Mouse (Mus musculus) heart, postnatal 25 days (tissue): ENCODE measurements around the gene Rsc1a1. TPM values are rescaled to one million over a fixed set of nuclear protein-coding genes. Genes with fewer than 3 reads are reported as not detected.

ENCODE experiments used
- DNase-seq: peaks from one replicate; pipeline ENCODE4 v3.0.0; 2022; ENCODE audit warnings: low spot score
- intact Hi-C: fragments of 180-260 bp; cut with DNase I; formaldehyde crosslinking; loops from one replicate; pipeline ENCODE4 v1.15.1; 2025
- total RNA-seq, 2 experiments: library from RNA; stranded (reverse); gene quantifications; 2 replicates each; pipeline ENCODE4 v1.2.3; 2021

The Rsc1a1 gene
- total RNA-seq, 2 experiments from 2014 or later: not detected

DNA sequence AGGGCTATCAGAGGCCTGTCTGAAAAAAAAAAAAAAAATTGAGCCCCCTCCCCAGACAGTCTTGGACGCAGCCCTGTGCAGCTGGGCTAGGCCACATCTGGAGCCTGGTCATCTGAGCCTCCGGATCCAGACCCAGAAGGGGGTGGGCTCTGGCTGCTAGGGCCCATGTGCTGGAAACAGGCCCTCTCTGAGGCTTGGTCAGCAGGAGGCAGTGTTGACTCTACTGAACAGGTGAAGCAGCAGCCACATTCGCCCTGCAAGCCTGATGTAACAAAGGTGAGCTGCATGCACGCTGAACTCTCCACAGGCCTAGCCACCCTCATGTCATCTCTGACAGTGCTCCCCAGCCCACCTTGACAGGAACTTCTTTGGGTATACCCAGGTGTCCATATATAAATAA, 25.7 kb downstream of the Rsc1a1 start:
- intact Hi-C loops: loop anchor here (5.0 kb wide), 1 partner anchor 133 kb away; the partner anchor contains the start of genes Casp9 and Dnajc16

DNA sequence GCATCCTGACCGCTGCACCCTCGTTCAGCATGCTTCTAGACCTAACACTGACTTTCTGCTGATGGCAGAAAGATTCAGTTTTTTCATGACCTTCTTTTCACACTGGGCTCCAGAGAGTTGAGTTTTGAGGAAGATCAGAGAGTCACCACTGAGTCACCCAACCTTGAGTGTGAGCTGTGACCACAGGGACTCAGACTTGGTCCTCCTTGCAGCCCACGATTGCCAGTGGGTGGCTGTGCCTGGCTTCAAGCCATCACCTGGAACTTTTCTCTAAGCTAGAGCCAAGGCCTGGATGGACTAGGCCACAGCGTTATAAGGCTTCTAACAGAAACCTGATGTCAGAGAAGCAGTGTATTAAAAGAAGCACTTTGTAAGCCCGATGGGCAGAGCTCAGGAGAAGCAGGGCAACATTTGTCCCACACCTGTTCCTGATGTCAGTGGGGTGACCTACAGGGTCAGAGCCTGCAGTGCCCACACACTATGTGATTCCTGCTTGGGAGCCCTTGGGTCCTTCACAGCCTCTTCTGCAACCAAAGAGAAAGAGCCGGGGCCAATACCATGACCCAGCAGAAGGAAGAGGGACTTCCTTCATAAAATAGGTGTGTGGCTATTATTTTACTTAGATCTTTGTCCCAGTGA, 26.4 kb downstream of the Rsc1a1 start:
- intact Hi-C loops: no loop called here
- DNase-seq: no peak

More for the DNA sequence above, 25.7 kb downstream of the Rsc1a1 start:
- no peak for DNase-seq

DNA sequence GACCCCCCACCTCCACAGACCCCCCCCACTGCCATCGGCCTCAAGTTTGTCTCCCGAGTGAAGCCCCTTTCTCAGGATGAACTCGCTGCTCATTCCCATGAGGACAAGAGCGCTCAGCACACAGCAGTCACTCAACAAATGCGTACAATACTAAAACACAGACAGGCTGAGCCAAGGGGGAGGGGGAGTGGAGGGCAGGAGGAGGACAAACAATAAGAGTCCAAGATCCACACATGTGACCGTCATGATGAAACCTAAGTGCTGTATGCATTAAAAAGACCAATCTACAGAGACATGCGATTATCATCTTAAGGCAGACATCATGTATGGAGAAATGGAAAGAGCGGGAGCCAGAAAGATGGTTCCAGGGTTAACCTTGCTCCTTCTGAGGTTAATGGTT, 28.5 kb downstream of the Rsc1a1 start:
- intact Hi-C loops: no loop called here
- no peak for DNase-seq

DNA sequence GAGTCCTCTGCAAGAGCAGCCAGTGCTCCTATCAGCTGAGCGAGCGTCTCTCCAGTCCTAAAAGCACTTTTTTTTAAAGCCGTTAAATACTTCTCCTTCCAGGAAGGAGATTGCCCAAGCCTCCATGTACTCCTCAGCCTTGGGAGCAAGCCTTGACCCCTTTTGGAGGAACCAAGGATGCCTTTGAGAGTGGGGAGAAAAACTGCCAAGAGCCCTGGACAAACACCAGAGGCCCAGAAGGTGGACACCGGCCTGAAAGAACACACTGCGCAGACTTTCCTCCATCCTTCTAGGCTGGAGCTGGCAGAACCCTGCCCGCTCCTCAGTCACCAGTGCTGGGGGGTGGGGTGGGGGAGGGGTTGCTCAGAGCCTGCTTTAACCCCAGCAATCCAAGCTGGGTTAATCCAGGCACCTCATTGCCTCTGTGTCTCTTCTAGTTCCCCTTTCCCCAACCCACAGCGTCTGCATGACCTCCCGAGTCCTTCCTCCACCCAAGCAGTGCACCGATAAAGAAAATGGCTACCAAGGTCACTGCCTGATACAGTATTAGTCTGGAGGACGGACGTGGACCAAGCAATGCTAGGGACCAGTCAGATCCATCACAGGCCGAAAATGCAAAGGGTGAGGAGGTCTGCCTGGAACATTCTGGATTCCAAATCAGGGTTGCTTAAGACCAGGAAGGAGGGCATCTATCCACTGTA, 29.3 kb downstream of the Rsc1a1 start:
- intact Hi-C loops: no loop called here
- peak; percentile 33 for DNase-seq

DNA sequence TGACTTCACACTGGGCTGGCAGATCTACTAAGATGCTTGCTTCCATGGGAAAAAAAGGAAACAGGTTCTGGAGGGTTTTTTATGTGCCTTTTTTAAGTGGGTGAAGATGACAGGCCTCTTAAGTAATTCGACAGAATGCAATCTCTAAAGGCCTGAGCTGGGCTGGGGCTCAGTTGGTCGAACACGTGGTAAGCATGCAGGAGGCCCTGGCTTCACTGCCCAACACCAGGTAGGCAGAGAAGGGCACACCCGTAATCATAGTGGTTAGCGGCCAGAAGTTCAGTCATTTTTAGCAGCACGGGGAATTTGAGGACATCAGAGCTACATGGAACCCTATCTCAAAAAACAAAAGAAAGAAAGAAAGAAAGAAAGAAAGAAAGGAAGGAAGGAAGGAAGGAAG, 30.9 kb downstream of the Rsc1a1 start:
- no peak for DNase-seq
- intact Hi-C loops: no loop called here

DNA sequence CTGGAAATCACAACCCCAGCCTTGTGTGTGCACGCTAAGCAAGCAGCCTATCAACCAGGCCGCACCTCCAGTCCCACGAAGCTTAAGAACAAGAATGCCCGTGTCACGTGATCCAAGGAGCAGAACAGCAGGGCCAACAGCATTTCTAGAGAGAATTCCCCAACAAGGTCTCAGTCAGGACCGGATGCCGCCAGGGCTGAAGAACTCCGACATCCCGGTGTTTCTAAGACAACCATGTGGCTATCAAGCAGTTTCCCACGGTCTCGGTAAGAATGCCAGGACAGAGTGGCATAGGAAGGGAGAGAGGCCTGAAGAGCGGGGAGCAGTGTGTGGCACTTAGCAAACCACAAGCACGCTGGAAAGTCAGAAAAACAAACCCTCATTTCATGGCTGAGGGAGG, 31.6 kb downstream of the Rsc1a1 start:
- DNase-seq: no peak

DNA sequence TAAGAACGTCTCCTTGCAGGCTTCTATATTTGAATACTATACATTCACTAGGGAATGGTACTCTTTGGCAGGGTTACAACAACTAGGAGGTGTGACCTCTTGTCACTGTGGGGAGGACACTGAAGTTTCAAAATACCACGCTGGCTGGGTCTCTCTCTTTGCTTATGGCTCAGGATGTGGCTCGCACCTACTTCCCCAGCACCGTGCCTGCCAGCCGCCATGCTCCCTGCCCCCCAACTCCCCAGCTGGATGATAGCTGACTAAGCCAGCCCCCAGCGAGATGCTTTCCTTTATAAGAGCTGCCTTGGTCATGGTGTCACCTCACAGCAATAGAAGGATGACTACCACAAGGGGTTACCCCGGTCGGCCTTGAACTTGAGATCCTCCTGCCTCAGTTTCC, 32.4 kb downstream of the Rsc1a1 start:
- no peak for DNase-seq
- intact Hi-C loops: no loop called here

More for the DNA sequence above, 31.6 kb downstream of the Rsc1a1 start:
- intact Hi-C loops: no loop called here

DNA sequence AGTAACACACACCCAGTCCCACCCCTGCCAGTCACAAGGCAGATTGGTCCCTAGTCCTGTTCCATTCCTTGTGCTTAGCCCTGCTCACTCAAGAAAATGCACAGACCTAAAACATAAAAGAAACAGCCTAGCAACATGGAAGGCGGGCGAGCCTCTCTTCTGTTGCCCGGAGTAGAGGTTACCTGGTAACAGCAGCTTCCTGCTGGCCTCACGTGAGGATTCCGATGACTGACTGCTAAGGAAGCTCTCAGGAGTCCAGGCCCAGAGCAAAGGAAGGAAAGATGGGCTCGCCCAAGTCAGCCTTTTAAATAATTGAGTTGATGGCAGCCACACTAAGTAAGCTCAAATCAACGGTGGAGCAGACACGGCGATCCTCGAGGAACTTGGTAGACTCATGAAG, 33.5 kb downstream of the Rsc1a1 start:
- intact Hi-C loops: no loop called here
- no peak for DNase-seq

DNA sequence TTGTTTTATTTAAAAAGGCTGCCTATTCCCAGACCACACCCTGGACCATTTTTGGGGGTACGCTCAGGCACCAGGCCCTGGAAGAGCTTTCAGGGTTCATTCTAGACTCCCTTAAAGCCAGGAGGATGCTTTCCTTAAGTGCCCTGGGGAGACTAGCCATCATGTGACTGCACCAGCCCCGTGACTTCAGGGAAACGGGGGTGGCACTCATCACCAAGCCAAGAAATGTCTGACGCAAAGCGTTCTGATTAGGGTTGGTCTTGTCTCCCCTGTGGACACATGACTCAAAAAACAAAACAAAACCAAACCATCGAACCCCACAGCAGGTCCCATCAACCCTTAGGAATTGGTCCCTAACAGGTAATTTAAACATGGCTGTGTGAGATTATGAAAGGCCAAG, 34.1 kb downstream of the Rsc1a1 start:
- no peak for DNase-seq
- intact Hi-C loops: no loop called here

DNA sequence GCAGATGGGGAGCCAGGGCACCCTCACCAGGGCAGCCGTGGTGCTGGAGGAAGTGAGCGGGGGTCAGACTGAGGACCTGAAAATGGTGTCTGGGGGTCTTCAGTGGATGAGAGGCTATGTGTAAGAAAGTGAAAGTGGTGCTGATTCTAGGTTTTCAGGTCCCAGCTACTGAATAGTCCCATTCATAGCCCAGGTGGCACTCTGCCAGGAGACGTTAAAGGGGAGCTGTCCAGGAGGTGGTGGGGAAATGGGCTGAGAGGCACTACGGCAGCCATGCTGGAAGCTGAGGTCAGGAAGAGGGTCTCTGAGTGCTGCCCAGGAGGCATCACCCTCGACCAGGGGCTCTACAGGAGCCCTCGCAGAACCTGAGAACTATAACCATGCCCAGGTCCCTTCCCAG, 36.2 kb downstream of the Rsc1a1 start:
- DNase-seq: no peak

DNA sequence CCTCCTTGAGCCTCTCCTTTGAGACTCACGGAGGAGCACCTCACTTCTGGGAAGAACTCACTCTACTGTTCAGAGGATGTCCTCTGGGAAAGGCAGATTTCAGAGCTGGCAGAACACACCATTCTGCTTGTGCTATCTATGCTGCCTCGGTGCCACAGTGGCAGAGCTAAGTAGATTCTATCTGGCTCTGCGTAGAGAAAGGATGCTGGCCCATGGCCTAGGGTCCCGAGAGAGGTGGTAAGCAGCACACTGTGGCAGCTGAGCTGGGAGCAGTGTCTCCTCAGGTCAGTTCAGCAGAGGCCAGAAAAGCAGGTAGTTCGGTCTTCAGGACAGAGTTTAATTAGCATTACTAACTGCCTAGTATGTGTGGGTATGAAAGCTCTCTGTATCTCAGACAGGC, 37.1 kb downstream of the Rsc1a1 start:
- no peak for DNase-seq
- intact Hi-C loops: no loop called here

More for the DNA sequence above, 36.2 kb downstream of the Rsc1a1 start:
- intact Hi-C loops: no loop called here

DNA sequence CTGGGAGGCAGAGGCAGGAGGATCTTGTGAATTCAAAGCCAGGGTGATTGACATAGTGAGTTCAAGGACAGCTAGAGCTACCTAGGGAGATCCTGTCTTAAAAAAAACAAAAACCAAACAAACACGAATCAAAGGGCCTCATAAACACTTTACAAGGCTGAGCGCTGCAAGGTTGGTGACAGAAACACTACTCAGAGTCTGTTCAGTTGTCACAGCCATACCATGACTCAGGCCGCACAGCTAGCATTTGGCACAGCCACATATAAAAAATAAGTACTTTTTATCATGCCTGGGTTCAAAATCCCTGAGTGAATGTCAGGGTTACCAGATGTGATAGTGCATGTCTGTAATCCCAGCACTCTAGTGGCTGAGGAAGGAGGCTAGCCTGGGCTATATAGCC, 38.2 kb downstream of the Rsc1a1 start:
- intact Hi-C loops: no loop called here
- no peak for DNase-seq

DNA sequence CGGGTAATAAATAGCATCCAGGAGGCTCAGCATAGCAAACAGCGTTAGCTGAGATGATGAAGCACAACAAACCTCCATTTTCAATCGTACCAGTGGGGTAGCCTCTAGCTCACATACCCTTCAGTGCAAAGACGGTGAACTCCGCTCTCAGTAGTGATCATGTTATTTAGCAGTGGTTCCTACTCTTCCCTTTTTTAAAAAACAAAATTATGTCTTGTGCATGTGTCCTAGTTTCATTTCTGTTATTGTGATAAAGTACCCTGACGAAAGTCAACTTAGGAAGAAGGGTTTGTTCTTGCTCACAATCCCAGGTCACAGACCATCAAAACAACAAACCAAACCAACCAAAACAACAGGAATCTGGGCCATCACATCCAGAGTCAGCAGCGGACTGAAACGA, 39.4 kb downstream of the Rsc1a1 start:
- DNase-seq: no peak
- intact Hi-C loops: no loop called here

DNA sequence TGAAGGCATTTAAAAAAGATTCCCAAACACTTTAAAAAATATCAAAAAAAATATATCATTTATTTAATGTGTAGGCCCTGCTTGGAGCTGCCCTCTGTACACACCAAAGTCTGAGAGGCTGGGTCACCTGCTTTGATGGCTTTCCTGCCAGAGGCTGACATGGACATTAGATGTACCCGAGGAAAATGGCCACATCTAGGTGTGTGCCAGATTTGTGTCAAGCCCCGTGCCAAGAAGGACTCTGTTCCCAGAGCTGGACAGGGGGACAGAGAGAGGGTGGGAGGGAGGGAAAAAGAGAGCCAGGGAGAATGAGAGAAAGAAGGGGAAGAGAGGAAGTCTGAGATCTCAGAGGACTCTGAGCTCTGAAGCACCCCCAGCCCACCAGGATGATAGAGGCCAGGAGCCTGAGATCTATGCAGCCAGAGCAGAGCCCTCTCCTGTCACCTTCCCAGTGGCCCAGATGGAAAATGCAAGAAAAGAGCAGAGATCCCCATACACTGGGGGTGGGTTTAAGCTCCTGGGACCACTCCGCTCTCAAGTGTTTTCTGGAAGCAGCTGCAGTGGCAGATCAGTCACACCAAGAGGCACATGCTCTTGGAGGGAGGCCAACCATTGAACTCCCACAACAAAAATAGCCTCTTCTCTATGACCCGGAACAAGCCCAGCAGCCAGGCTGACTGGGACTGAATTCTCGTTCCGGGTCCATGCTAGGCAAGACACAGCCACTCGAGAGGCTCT, 42.1 kb downstream of the Rsc1a1 start:
- intact Hi-C loops: no loop called here
- peak; percentile 64 for DNase-seq

DNA sequence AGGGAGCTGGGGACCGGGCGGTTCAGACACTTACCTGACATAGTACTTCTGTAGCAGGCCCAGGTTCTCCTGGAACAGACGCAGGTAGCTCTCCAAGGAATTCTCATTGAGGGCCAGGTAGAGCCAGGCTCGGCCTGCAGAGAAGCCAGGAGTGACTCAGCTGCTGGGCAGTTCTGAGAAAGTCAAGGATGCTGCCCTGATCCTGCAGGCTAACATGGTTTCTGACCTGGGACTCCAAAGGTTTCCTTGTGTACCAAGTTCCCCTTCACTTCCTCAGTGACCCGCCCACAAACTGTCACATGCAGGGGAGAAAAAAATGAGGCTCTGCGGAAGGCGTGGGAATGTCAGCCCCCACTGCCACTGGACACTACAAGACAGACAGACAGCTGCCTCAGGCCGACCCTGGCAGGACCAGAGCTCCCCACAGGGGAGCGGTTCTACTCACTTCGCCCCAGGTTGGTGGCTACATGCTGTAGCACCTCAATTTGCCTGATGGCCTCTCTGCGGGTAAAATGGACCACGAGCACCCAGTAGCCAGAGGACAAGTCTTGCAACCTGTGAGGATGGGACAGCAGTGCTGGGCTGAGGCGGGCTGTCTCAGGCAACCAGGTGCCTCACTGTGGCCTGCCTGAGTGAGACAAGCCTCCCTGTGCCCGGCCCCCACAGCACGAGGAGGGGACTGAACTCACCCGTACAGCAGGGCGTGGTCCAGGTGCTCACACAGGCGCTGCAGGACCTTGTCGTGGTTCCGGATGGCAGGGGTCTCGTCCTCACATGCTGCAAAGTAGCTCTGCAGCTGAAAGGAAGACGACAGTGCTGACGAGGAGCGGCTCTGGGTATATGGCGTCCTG, 43.2 kb downstream of the Rsc1a1 start:
- DNase-seq: no peak
- intact Hi-C loops: no loop called here

DNA sequence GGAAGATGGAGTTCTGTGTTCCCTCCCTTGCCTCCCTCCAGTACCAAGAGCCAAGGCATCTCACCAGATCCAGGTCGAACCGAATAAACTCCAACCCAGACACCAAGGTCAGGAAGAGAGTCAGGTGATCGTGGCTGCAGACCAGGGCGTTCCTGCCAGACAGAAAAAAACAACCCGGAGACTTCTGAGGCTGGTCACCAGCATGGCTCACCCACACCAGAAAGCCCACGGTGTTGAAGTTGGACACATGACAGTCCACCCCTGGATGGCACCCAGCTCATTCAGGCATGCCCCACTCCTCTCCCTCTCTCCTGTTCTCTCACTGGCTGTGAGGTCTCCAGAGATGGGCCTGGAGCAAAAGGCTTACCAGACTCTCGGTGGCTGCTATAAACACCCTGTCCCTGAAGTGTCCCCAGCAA, 44.0 kb downstream of the Rsc1a1 start:
- intact Hi-C loops: no loop called here
- peak; percentile 56 for DNase-seq

DNA sequence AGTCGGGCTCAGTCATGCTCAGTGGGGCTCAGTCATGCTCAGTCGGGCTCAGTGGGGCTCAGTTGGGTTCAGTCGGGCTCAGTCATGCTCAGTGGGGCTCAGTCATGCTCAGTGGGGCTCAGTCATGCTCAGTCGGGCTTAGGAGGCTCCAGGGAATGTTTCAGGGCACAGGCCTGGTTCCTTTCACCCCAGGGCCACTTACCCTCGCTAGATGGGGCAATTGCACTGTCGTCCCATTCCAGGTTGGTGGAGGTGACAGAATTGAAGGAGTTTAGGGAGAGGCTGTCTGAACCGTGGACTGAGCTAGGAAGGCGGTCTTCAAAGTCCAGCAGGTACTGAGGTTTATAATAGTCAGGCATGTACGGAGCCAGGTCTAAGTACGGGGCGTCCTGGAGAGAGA, 45.9 kb downstream of the Rsc1a1 start:
- no peak for DNase-seq
- intact Hi-C loops: no loop called here

DNA sequence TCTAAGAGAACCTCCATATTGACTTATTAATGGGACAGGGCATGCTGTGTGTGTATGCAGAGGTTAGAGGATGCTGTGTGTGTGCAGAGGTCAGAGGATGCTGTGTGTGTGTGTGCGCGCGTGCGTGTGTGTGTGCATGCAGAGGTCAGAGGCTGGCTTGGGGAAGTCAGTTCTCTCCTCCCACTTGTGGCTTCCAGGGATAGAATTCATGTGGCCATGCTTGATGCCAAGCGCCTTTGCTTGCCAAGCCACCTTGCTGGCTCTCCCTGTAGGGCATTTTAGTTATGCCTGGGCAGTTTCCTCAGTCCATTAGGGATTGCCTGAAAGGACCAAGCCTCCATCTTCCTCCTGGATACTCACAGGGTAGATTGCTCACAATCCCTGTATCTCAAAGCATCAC, 48.7 kb downstream of the Rsc1a1 start:
- intact Hi-C loops: no loop called here
- no peak for DNase-seq

DNA sequence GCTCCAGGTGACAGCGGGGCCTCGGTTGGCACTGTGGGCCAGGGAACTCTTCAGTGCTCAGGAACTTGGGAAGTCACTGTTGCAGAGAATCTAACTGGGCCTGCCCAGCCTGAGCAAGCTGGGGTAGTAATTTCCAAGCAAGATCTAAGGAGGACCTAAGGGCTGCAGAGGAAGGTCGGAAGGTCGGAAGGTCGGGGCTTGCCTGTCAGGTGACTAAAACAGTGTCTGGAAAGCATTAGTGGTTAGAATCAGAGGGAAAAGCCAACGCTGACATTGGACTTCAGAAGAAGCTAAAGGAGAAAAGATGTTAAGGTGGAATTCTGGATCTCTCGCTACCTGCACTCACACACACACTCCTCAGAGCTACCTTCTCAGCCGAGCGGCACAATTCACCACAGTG, 49.4 kb downstream of the Rsc1a1 start:
- no peak for DNase-seq
- intact Hi-C loops: no loop called here
